Mouse (Mus musculus): Measurements from ENCODE around the gene Sgms1. TPM values are rescaled to one million over a fixed set of nuclear protein-coding genes. Genes with fewer than 3 reads are reported as not detected.
A peak's percentile ranks its signal among the peaks of the same experiment; 100 is the strongest.

Gene Sgms1
- polyA plus RNA-seq, 1 experiment, result 8.5 TPM

DNA sequence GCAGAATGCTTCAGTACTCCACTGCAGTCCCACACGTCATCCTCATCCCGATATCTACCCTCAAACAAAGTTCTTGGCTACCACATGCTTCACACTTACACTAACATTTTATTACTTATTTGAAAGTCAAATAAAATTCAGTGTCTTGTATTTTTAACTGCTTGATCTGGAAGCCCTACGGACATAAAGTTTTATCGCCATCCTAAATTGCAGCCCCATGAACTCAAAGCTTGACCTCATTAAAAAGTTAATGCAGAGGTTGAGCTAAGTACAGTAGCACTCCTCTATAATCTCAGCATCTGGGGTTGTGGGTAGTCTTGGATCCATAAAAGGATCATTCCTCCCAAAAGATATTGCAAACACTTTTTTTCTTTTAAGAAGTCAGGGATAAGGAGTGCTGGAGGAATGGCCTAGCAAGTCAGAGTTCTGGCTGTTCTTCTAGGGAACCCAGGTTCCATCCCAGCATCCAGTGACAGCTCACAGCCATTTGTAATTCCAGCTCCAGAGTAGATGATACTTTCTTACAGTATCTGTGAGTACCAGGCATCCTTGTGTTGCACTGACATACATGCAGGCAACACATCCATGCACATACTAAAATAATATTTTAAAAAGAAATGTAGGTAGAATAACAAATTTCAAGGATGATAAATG lies 3.7 kb upstream of the Sgms1 start:
- Histone ChIP-seq H3K79me2 (ENCODE audit: control insufficient read depth, insufficient read depth) (no peaks in the 10 kb centered on the region), H3K4me3 (no peak overlapping the region), H3K36me3 (ENCODE audit: control insufficient read depth, insufficient read depth) (no peaks in the 10 kb centered on the region), H3ac (ENCODE audit: control insufficient read depth, insufficient read length) (no peak overlapping the region), H3K4me2 (ENCODE audit: low read depth) (no peak overlapping the region), H3K27me3 (ENCODE audit: control insufficient read depth, insufficient read depth, insufficient read length) (no peaks in the 10 kb centered on the region)
- TF ChIP-seq E2F4 (IDR thresholded peaks at IDR 0.05; ENCODE audit: insufficient read depth), result no peak
- TF ChIP-seq MAX (IDR thresholded peaks at IDR 0.05; ENCODE audit: low read depth), result no peak
- no peak for TF ChIP-seq SRF (IDR thresholded peaks at IDR 0.05; ENCODE audit: control insufficient read depth, insufficient read length, low read depth)
- TF ChIP-seq POLR2AphosphoS2 (IDR thresholded peaks at IDR 0.05; ENCODE audit: insufficient read length, low read depth), result no peak
- TF ChIP-seq MYOD1 (IDR thresholded peaks at IDR 0.05; ENCODE audit: control insufficient read depth in 1 of 3, insufficient read length in 2 of 3, low read depth in 2 of 3), result no peak
- TF ChIP-seq REST (IDR thresholded peaks at IDR 0.05; ENCODE audit: insufficient read depth, insufficient read length), result no peak
- no peak for TF ChIP-seq MYOG (IDR thresholded peaks at IDR 0.05; ENCODE audit: control insufficient read depth in 1 of 3, insufficient read depth in 1 of 3, insufficient read length in 2 of 3, low read depth in 2 of 3)
- no peak for TF ChIP-seq POLR2A (IDR thresholded peaks at IDR 0.05; ENCODE audit: insufficient read length, low read depth)
- no peak for TF ChIP-seq TCF12 (IDR thresholded peaks at IDR 0.05; ENCODE audit: insufficient read depth, poor library complexity, severe bottlenecking)
- no peak for TF ChIP-seq TCF3 (IDR thresholded peaks at IDR 0.05; ENCODE audit: insufficient read length, low read depth)
- TF ChIP-seq USF1 (IDR thresholded peaks at IDR 0.05; ENCODE audit: low read depth), result no peak
- TF ChIP-seq CEBPB (IDR thresholded peaks at IDR 0.05; ENCODE audit: insufficient read depth, poor library complexity, severe bottlenecking), result no peak

DNA sequence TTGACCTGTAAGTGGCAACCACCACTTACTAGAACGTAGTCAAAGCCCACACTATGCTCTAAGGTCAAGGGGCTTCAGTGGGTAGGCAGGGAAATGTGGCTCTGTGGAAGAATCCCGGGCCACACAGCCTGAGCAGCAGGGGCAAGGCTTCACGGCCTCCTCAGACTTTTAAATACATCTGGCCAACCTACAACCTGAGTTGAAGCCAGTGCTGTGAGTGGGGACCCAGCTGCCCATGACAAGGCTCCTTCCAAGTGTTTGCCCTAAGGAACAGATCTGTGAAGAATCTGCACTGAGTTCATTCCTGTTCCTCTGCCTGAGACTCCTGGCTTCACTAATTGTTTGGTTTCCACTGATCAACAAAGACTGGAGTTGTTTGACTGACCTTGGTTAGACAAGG lies 1.9 kb upstream of the Sgms1 start:
- H3K4me2 ChIP-seq (ENCODE audit: low read depth), result no peak overlapping the region
- no peaks in the 10 kb centered on the region for H3K36me3 ChIP-seq (ENCODE audit: control insufficient read depth, insufficient read depth)
- H3K79me2 ChIP-seq (ENCODE audit: control insufficient read depth, insufficient read depth), result no peaks in the 10 kb centered on the region
- no peak for TF ChIP-seq POLR2AphosphoS2 (IDR thresholded peaks at IDR 0.05; ENCODE audit: insufficient read length, low read depth)
- no peak for TF ChIP-seq MAX (IDR thresholded peaks at IDR 0.05; ENCODE audit: low read depth)
- TF ChIP-seq SRF (IDR thresholded peaks at IDR 0.05; ENCODE audit: control insufficient read depth, insufficient read length, low read depth), result no peak
- TF ChIP-seq POLR2A (IDR thresholded peaks at IDR 0.05; ENCODE audit: insufficient read length, low read depth), result no peak
- TF ChIP-seq E2F4 (IDR thresholded peaks at IDR 0.05; ENCODE audit: insufficient read depth), result no peak
- TF ChIP-seq REST (IDR thresholded peaks at IDR 0.05; ENCODE audit: insufficient read depth, insufficient read length), result no peak
- no peak for TF ChIP-seq MYOD1 (IDR thresholded peaks at IDR 0.05; ENCODE audit: control insufficient read depth in 1 of 3, insufficient read length in 2 of 3, low read depth in 2 of 3)
- TF ChIP-seq MYOG (IDR thresholded peaks at IDR 0.05; ENCODE audit: control insufficient read depth in 1 of 3, insufficient read depth in 1 of 3, insufficient read length in 2 of 3, low read depth in 2 of 3), result no peak
- no peak for TF ChIP-seq TCF12 (IDR thresholded peaks at IDR 0.05; ENCODE audit: insufficient read depth, poor library complexity, severe bottlenecking)
- TF ChIP-seq USF1 (IDR thresholded peaks at IDR 0.05; ENCODE audit: low read depth), result no peak
- no peak for TF ChIP-seq CEBPB (IDR thresholded peaks at IDR 0.05; ENCODE audit: insufficient read depth, poor library complexity, severe bottlenecking)
- no peak for TF ChIP-seq TCF3 (IDR thresholded peaks at IDR 0.05; ENCODE audit: insufficient read length, low read depth)
- no peaks in the 10 kb centered on the region for H3K27me3 ChIP-seq (ENCODE audit: control insufficient read depth, insufficient read depth, insufficient read length)
- H3K4me3 ChIP-seq, result no peak overlapping the region
- no peak overlapping the region for H3ac ChIP-seq (ENCODE audit: control insufficient read depth, insufficient read length)

DNA sequence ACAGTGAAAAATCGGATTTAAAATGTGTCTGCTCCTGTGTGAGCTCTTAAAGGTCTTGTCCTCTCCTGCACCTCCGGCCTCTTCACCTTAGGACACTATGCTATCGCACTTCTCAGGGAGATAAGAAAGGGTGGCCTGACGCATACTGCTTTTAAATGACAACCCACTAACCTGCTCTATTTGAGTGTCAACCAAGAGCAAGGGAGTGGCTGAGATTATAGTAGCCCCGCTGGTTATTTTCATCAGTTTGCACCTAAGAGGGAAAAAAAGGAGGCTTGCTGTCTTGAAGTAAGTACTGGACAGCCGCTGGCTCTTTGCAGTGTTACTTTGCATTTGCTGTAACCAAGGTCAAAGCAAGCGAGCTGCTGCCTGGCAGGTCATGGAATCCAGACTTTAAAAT lies 602 bp upstream of the Sgms1 start:
- Histone ChIP-seq H3K27me3 (ENCODE audit: control insufficient read depth, insufficient read depth, insufficient read length) (no peaks in the 10 kb centered on the region), H3ac (ENCODE audit: control insufficient read depth, insufficient read length) (no peak overlapping the region), H3K36me3 (ENCODE audit: control insufficient read depth, insufficient read depth) (no peaks in the 10 kb centered on the region), H3K79me2 (ENCODE audit: control insufficient read depth, insufficient read depth) (peaks cover 8% of the 10 kb centered on the region), H3K4me2 (ENCODE audit: low read depth) (peak overlapping the region; percentile 84), H3K4me3 (peak overlapping the region; percentile 71)
- TF ChIP-seq MAX (IDR thresholded peaks at IDR 0.05; ENCODE audit: low read depth) (no peak), TCF3 (IDR thresholded peaks at IDR 0.05; ENCODE audit: insufficient read length, low read depth) (no peak), POLR2AphosphoS2 (IDR thresholded peaks at IDR 0.05; ENCODE audit: insufficient read length, low read depth) (no peak), E2F4 (IDR thresholded peaks at IDR 0.05; ENCODE audit: insufficient read depth) (no peak)

DNA sequence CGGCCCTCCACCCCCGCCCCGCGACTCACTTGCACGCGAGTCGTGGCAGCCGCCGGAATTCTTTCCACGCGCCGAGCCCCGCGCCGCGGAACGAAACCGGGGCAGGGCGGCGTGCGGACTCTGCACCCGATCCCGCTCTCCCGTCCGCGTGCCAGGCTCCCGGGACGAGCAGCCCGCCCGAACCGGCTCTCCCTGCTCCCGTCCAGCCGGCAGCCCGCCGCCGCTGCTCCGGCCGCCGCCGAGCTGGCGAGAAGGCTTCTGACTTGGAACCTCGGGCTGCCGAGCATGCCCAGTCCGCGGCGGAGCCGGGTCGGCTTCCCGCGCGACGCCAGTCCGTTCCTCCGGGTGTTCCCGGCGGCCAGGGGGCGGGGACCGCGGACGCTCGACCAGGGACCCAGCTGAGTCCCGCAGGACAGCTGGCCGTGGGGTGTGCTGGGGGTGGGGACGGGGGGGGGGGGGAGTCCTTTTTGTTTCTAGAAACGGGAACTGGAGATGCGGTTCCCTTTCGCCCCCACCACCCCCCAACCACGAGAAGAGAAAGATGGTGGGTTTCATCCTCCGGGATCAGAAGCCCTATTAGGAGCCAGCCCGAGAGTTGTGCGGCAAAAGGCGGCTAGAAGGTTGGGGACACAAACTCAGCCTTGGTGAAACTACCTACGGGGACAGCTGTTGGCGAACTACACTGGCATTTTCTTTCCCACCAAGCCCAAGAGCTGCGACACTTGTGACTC lies 1.2 kb downstream of the Sgms1 start:
- peak overlapping the region; percentile 71 for H3K4me3 ChIP-seq
- H3ac ChIP-seq (ENCODE audit: control insufficient read depth, insufficient read length), result peak overlapping the region; percentile 65
- H3K27me3 ChIP-seq (ENCODE audit: control insufficient read depth, insufficient read depth, insufficient read length), result no peaks in the 10 kb centered on the region
- peaks cover 14% of the 10 kb centered on the region for H3K79me2 ChIP-seq (ENCODE audit: control insufficient read depth, insufficient read depth)
- TF ChIP-seq REST (IDR thresholded peaks at IDR 0.05; ENCODE audit: insufficient read depth, insufficient read length) (no peak), TCF12 (IDR thresholded peaks at IDR 0.05; ENCODE audit: insufficient read depth, poor library complexity, severe bottlenecking) (no peak), TCF3 (IDR thresholded peaks at IDR 0.05; ENCODE audit: insufficient read length, low read depth) (no peak), MAX (IDR thresholded peaks at IDR 0.05; ENCODE audit: low read depth) (no peak), SRF (IDR thresholded peaks at IDR 0.05; ENCODE audit: control insufficient read depth, insufficient read length, low read depth) (no peak), MYOG (IDR thresholded peaks at IDR 0.05; ENCODE audit: control insufficient read depth in 1 of 3, insufficient read depth in 1 of 3, insufficient read length in 2 of 3, low read depth in 2 of 3) (peak in 2 of 3 experiments; percentile 16 to 66), E2F4 (IDR thresholded peaks at IDR 0.05; ENCODE audit: insufficient read depth) (peak; percentile 57), MYOD1 (IDR thresholded peaks at IDR 0.05; ENCODE audit: control insufficient read depth in 1 of 3, insufficient read length in 2 of 3, low read depth in 2 of 3) (no peak), CEBPB (IDR thresholded peaks at IDR 0.05; ENCODE audit: insufficient read depth, poor library complexity, severe bottlenecking) (no peak), POLR2AphosphoS2 (IDR thresholded peaks at IDR 0.05; ENCODE audit: insufficient read length, low read depth) (peak; percentile 72), USF1 (IDR thresholded peaks at IDR 0.05; ENCODE audit: low read depth) (no peak), POLR2A (IDR thresholded peaks at IDR 0.05; ENCODE audit: insufficient read length, low read depth) (peak; percentile 75)
- peak overlapping the region; percentile 57 for H3K4me2 ChIP-seq (ENCODE audit: low read depth)
- H3K36me3 ChIP-seq (ENCODE audit: control insufficient read depth, insufficient read depth), result no peaks in the 10 kb centered on the region

Data from myocyte (in vitro differentiated cells).